Mouse (Mus musculus) myocyte (in vitro differentiated cells): ENCODE results near the gene Lurap1l. TPM values are rescaled to one million over a fixed set of nuclear protein-coding genes. Genes with fewer than 3 reads are reported as not detected.
A peak's percentile ranks its signal among the peaks of the same experiment; 100 is the strongest.

ENCODE experiments used
- H3K27me3 ChIP-seq: one replicate; pipeline ENCODE4 v1.6.1; 2011; ENCODE audit not compliant: control insufficient read depth, insufficient read depth, insufficient read length
- H3K36me3 ChIP-seq: one replicate; pipeline ENCODE4 v1.6.1; 2011; ENCODE audit not compliant: control insufficient read depth, insufficient read depth
- H3K4me2 ChIP-seq: one replicate; pipeline ENCODE4 v1.6.1; 2011; ENCODE audit warnings: low read depth, control low read depth
- H3K4me3 ChIP-seq: one replicate; pipeline ENCODE4 v1.5.1; 2011; ENCODE audit warnings: mild to moderate bottlenecking, control low read depth, moderate library complexity
- H3K79me2 ChIP-seq: one replicate; pipeline ENCODE4 v1.6.1; 2011; ENCODE audit not compliant: control insufficient read depth, insufficient read depth
- H3ac ChIP-seq: one replicate; pipeline ENCODE4 v1.6.1; 2011; ENCODE audit not compliant: control insufficient read depth, insufficient read length
- CEBPB ChIP-seq: IDR thresholded peaks from 2 replicates; pipeline ENCODE4 v1.6.1; 2011; ENCODE audit warnings: mild to moderate bottlenecking, moderate library complexity; ENCODE audit not compliant: poor library complexity, insufficient read depth, severe bottlenecking
- E2F4 ChIP-seq: IDR thresholded peaks from one replicate; pipeline ENCODE4 v1.6.1; 2011; ENCODE audit warnings: mild to moderate bottlenecking, control low read depth, moderate library complexity; ENCODE audit not compliant: insufficient read depth
- MAX ChIP-seq: IDR thresholded peaks from one replicate; pipeline ENCODE4 v1.6.1; 2011; ENCODE audit warnings: low read depth, mild to moderate bottlenecking, control low read depth
- MYOD1 ChIP-seq, 3 experiments: IDR thresholded peaks; one replicate each; pipeline ENCODE4 v1.6.1; 2011; ENCODE audit warnings: control low read depth in 2 of 3, low read depth in 2 of 3, mild to moderate bottlenecking in 2 of 3, moderate library complexity in 1 of 3; ENCODE audit not compliant: insufficient read length in 2 of 3, control insufficient read depth in 1 of 3
- MYOG ChIP-seq, 3 experiments: IDR thresholded peaks; one replicate each; pipeline ENCODE4 v1.6.1; 2011; ENCODE audit warnings: control low read depth in 2 of 3, low read depth in 2 of 3, mild to moderate bottlenecking in 2 of 3; ENCODE audit not compliant: insufficient read length in 2 of 3, control insufficient read depth in 1 of 3, insufficient read depth in 1 of 3
- POLR2A ChIP-seq: IDR thresholded peaks from one replicate; pipeline ENCODE4 v1.6.1; 2011; ENCODE audit warnings: low read depth, mild to moderate bottlenecking, control low read depth, moderate library complexity; ENCODE audit not compliant: insufficient read length
- POLR2AphosphoS2 ChIP-seq: IDR thresholded peaks from one replicate; pipeline ENCODE4 v1.6.1; 2011; ENCODE audit warnings: low read depth, control low read depth; ENCODE audit not compliant: insufficient read length
- REST ChIP-seq: IDR thresholded peaks from one replicate; pipeline ENCODE4 v1.6.1; 2011; ENCODE audit warnings: mild to moderate bottlenecking, control low read depth, moderate library complexity; ENCODE audit not compliant: insufficient read depth, insufficient read length
- SRF ChIP-seq: IDR thresholded peaks from one replicate; pipeline ENCODE4 v1.6.1; 2011; ENCODE audit warnings: low read depth; ENCODE audit not compliant: control insufficient read depth, insufficient read length
- TCF12 ChIP-seq: IDR thresholded peaks from one replicate; pipeline ENCODE4 v1.6.1; 2011; ENCODE audit warnings: mild to moderate bottlenecking, control low read depth; ENCODE audit not compliant: poor library complexity, insufficient read depth, severe bottlenecking
- TCF3 ChIP-seq: IDR thresholded peaks from one replicate; pipeline ENCODE4 v1.6.1; 2011; ENCODE audit warnings: low read depth, control low read depth; ENCODE audit not compliant: insufficient read length
- USF1 ChIP-seq: IDR thresholded peaks from one replicate; pipeline ENCODE4 v1.6.1; 2011; ENCODE audit warnings: low read depth, mild to moderate bottlenecking, control low read depth, moderate library complexity
- polyA plus RNA-seq: library from polyadenylated mRNA; unstranded; fragments of >200 nt; fragmentation: generic; extraction: Trizol; gene quantifications from one replicate; pipeline ENCODE4 v1.2.1, GENCODE M21; 2012; ENCODE audit warnings: missing spikeins

The Lurap1l gene
- polyA plus RNA-seq, 1 experiment: 15.9 TPM

DNA sequence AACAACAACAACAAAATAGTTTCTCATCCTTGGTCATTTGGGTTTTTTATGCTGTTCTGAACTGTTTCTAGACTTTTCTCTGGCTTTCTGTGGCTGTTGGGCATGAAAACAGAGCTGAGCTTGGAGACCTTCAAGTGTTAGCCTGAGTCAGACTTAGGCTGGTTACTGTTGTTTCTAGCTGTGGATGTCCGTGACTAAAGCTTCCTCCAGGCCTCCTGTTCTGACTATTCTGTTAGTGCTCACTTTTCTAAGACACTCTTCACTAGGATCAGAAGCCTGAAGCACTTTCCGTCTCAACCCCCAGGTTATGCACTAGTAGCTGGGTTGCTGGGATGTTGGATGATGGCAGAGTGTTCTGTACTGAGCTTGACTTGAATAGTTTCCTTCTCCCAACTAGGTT is 28.7 kb downstream of the Lurap1l start:
- Histone ChIP-seq H3ac (no peak overlapping the region), H3K79me2 (peaks cover 91% of the 10 kb centered on the region), H3K27me3 (no peaks in the 10 kb centered on the region), H3K4me3 (no peak overlapping the region), H3K4me2 (peak overlapping the region; percentile 20), H3K36me3 (no peaks in the 10 kb centered on the region)
- no peak for TF ChIP-seq MAX
- TF ChIP-seq USF1: no peak
- no peak for TF ChIP-seq MYOG (IDR thresholded peaks at IDR 0.05; ENCODE audit: control insufficient read depth in 1 of 3, insufficient read depth in 1 of 3, insufficient read length in 2 of 3, low read depth in 2 of 3)
- TF ChIP-seq TCF12: no peak
- TF ChIP-seq E2F4: no peak
- no peak for TF ChIP-seq MYOD1 (IDR thresholded peaks at IDR 0.05; ENCODE audit: control insufficient read depth in 1 of 3, insufficient read length in 2 of 3, low read depth in 2 of 3)

DNA sequence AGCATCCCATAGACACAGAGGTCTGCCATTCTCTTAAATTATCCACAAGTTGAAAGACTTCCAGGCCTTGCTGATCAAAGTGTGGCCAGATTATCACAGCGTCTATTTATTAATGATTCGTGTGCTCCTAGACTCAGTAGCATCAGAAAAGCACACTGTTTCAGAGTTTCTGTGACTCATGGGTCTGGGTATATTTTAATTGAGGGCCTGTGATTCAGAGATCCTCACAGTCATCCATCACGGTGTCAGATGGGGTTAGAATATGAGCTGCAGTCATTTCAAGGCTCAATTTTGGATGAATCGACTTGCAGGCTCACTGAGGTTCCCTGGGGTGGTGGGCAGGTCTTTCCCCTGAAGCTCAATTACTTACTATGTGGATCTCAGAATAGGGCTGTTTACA is 30.5 kb downstream of the Lurap1l start:
- TF ChIP-seq POLR2AphosphoS2: no peak
- no peaks in the 10 kb centered on the region for H3K27me3 ChIP-seq
- no peak overlapping the region for H3K4me3 ChIP-seq
- no peaks in the 10 kb centered on the region for H3K36me3 ChIP-seq
- H3ac ChIP-seq: no peak overlapping the region
- H3K4me2 ChIP-seq: peak overlapping the region; percentile 71
- H3K79me2 ChIP-seq: peaks cover 84% of the 10 kb centered on the region

DNA sequence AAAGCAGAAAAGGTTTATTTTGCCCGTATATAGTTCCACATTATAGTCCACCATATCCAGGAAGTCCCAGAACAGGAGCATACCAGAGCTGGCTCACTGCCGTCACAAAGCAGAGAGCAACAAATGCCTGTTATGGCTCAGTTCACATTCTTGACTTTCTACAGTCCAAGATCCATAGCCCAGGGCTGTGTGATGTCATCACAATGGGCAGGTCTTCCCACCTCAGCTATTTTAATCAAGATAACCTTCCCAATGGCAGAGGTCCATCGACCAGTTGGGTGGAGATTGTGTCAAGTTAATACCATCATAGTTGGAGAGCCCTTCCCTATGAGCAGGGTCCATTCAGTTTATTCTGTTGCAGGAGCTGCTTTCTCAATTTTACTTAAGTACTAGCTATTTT is 31.5 kb downstream of the Lurap1l start:
- TF ChIP-seq POLR2AphosphoS2 (no peak), TCF12 (no peak), REST (no peak), MAX (no peak), TCF3 (no peak), SRF (no peak), E2F4 (no peak), USF1 (no peak), MYOG (IDR thresholded peaks at IDR 0.05; ENCODE audit: control insufficient read depth in 1 of 3, insufficient read depth in 1 of 3, insufficient read length in 2 of 3, low read depth in 2 of 3) (no peak), MYOD1 (IDR thresholded peaks at IDR 0.05; ENCODE audit: control insufficient read depth in 1 of 3, insufficient read length in 2 of 3, low read depth in 2 of 3) (no peak), POLR2A (no peak), CEBPB (no peak)
- Histone ChIP-seq H3K4me2 (no peak overlapping the region), H3K4me3 (no peak overlapping the region), H3K36me3 (no peaks in the 10 kb centered on the region), H3ac (no peak overlapping the region), H3K27me3 (no peaks in the 10 kb centered on the region), H3K79me2 (peaks cover 84% of the 10 kb centered on the region)

GRCm38 (mm10) chr4:80944605-80945004 is 34.2 kb downstream of the Lurap1l start:
- Histone ChIP-seq H3ac (no peak overlapping the region), H3K36me3 (no peaks in the 10 kb centered on the region), H3K4me3 (no peak overlapping the region), H3K79me2 (peaks cover 84% of the 10 kb centered on the region), H3K4me2 (no peak overlapping the region), H3K27me3 (no peaks in the 10 kb centered on the region)
- no peak for TF ChIP-seq POLR2A
- no peak for TF ChIP-seq USF1
- no peak for TF ChIP-seq MAX
- TF ChIP-seq REST: no peak
- TF ChIP-seq CEBPB: no peak

DNA sequence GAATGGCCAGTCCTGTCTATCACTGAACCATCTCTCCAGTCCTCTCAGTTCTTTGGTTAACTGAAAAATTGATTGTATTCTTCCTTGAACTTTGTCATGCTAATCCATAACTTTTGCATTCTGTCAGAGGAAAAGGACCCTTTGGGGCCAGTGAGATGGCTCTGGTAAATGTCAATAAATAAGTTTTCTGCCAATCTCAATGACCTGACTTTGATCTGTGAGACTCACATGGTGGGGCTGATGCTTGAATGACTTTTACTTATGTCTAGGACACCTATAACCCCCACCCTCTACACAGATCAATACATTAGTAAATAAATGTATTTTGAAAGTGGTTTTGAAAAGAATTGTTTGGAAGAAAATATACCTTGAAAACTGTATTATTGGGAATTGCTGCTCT is 38.7 kb downstream of the Lurap1l start:
- Histone ChIP-seq H3K36me3 (peaks cover under 1% of the 10 kb centered on the region), H3K4me2 (peak overlapping the region; percentile 71), H3K79me2 (peaks cover 62% of the 10 kb centered on the region), H3K4me3 (no peak overlapping the region), H3ac (no peak overlapping the region), H3K27me3 (no peaks in the 10 kb centered on the region)
- TF ChIP-seq CEBPB: no peak
- no peak for TF ChIP-seq POLR2AphosphoS2
- TF ChIP-seq TCF3: no peak
- no peak for TF ChIP-seq MYOG (IDR thresholded peaks at IDR 0.05; ENCODE audit: control insufficient read depth in 1 of 3, insufficient read depth in 1 of 3, insufficient read length in 2 of 3, low read depth in 2 of 3)
- TF ChIP-seq REST: no peak
- TF ChIP-seq USF1: no peak
- no peak for TF ChIP-seq MYOD1 (IDR thresholded peaks at IDR 0.05; ENCODE audit: control insufficient read depth in 1 of 3, insufficient read length in 2 of 3, low read depth in 2 of 3)
- no peak for TF ChIP-seq SRF
- no peak for TF ChIP-seq POLR2A
- TF ChIP-seq MAX: no peak
- TF ChIP-seq TCF12: no peak
- TF ChIP-seq E2F4: no peak
